Mouse (Mus musculus) adrenal gland, adult 8-10 months (tissue): ENCODE data around the gene 8030474K03Rik. TPM values are rescaled to one million over a fixed set of nuclear protein-coding genes. Genes with fewer than 3 reads are reported as not detected.
"Not testable (repeated sequence)": the region's sequence is repeated elsewhere in the genome, so short reads cannot be mapped to it uniquely, and the experiment has no call there.

Experiments used
- DNase-seq: peaks from one replicate; pipeline ENCODE4 v3.0.0; 2022
- total RNA-seq, 4 experiments: library from RNA; stranded (reverse); gene quantifications; 2 replicates each; pipeline ENCODE4 v1.2.4; 2022

The 8030474K03Rik gene
- not detected for total RNA-seq

- no peak for DNase-seq
Measured at GRCm38 (mm10) chrX:101794342-101794741, at the start of gene 8030474K03Rik, which contains the start of gene Gm4779. 8030474K03Rik (plus strand) TSS chrX:101794656. Gm4779 (minus strand) TSS chrX:101794423.

- DNase-seq = no peak
Measured at GRCm38 (mm10) chrX:101750144-101750543, 44.3 kb upstream of the 8030474K03Rik start.

- no peak for DNase-seq
Measured at GRCm38 (mm10) chrX:101754478-101754877, 40.0 kb upstream of the 8030474K03Rik start.

- no peak for DNase-seq
Measured at GRCm38 (mm10) chrX:101764621-101765020, 29.8 kb upstream of the 8030474K03Rik start.

- DNase-seq = no peak
Measured at GRCm38 (mm10) chrX:101765111-101765510, 29.3 kb upstream of the 8030474K03Rik start.

- no peak for DNase-seq
Measured at GRCm38 (mm10) chrX:101767280-101767679, 27.2 kb upstream of the 8030474K03Rik start.

GRCm38 (mm10) chrX:101769478-101769877, 25.0 kb upstream of the 8030474K03Rik start:
- no peak for DNase-seq

- no peak for DNase-seq
Measured at GRCm38 (mm10) chrX:101770307-101770706, 24.1 kb upstream of the 8030474K03Rik start.

GRCm38 (mm10) chrX:101772035-101772434, 22.4 kb upstream of the 8030474K03Rik start:
- no peak for DNase-seq

- DNase-seq = peak; percentile 9
Measured at GRCm38 (mm10) chrX:101791551-101791950, 2.9 kb upstream of the 8030474K03Rik start.

- no peak for DNase-seq
Measured at GRCm38 (mm10) chrX:101805512-101805911, 11.1 kb downstream of the 8030474K03Rik start.

GRCm38 (mm10) chrX:101811750-101812149, 17.3 kb downstream of the 8030474K03Rik start:
- no peak for DNase-seq

GRCm38 (mm10) chrX:101819163-101819562, 24.7 kb downstream of the 8030474K03Rik start:
- DNase-seq = no peak

- DNase-seq = not testable (repeated sequence)
Measured at GRCm38 (mm10) chrX:101819980-101820379, 25.5 kb downstream of the 8030474K03Rik start.

GRCm38 (mm10) chrX:101847191-101847795, 52.8 kb downstream of the 8030474K03Rik start:
- DNase-seq = no peak

Other genes starting within 250 kb of the 8030474K03Rik start
- 100 to 1,000 TPM; 180 to 279 (median 225) TPM for gene Ogt, start 154.6 kb upstream of the 8030474K03Rik start, total RNA-seq
- 1 to 10 TPM in 2 of 4 experiments, under 1 TPM in 2; 0.38 to 1.2 (median 0.89) TPM for gene Cxcr3, start 60.4 kb upstream of the 8030474K03Rik start, total RNA-seq
- gene Gm4779, start 233 bp upstream of the 8030474K03Rik start, total RNA-seq = not detected
- 10 to 100 TPM in 1 of 4 experiments, 1 to 10 TPM in 3; 4.4 to 11.5 (median 5.7) TPM for gene Nhsl2, start 54.7 kb downstream of the 8030474K03Rik start, total RNA-seq